Mouse (Mus musculus) testis, adult 2 months (tissue): ENCODE results near the gene Kcnip3.

Source experiments
- CTCF ChIP-seq: fragments of 200-500 bp; IDR thresholded peaks from 2 replicates; pipeline ENCODE4 v1.5.1; 2012; ENCODE audit warnings: low read depth, mild to moderate bottlenecking, inconsistent platforms, low read length, moderate library complexity; ENCODE audit not compliant: control insufficient read depth, insufficient read depth, insufficient replicate concordance
- POLR2A ChIP-seq: fragments of 200-500 bp; IDR thresholded peaks from 2 replicates; pipeline ENCODE4 v1.6.1; 2012; ENCODE audit warnings: low read depth, mild to moderate bottlenecking, inconsistent platforms, low read length, moderate library complexity; ENCODE audit not compliant: control insufficient read depth

- TF ChIP-seq POLR2A (no peak), CTCF (no peak)
Measured at GRCm38 (mm10) chr2:127521172-127522005, 505 bp downstream of the Kcnip3 start.
